In genomic region chr10:41004044-41004689, GRCm38 (mm10) we compare ENCODE assay signal across 8 mouse cellular contexts.
A peak's percentile ranks its signal among the peaks of the same experiment; 100 is the strongest.
DNase-seq lines count a peak whose midpoint lies in the region; ATAC-seq lines count a peak whose summit lies in the region.

No protein-coding gene starts in this region.

- H3K4me2 ChIP-seq in forebrain, embryonic 12.5 days, result no peak overlapping the region
- H3K4me2 ChIP-seq in liver, embryonic 15.5 days, result no peak overlapping the region

- H3K4me3 ChIP-seq in forebrain, embryonic 12.5 days (replicated peaks), result no peak overlapping the region
- no peak overlapping the region for H3K4me3 ChIP-seq in liver, embryonic 15.5 days (replicated peaks)

- no peaks in the 10 kb centered on the region for H3K27me3 ChIP-seq in forebrain, embryonic 12.5 days
- no peaks in the 10 kb centered on the region for H3K27me3 ChIP-seq in liver, embryonic 15.5 days

- intact Hi-C loops in heart, postnatal 36 days (cut with DNase I), result loop anchor here (2.0 to 10.0 kb wide), 5 partner anchors 263 to 501 kb away; no protein-coding TSS in a partner anchor

- no peaks in the 10 kb centered on the region for H3K9me3 ChIP-seq in forebrain, embryonic 12.5 days
- H3K9me3 ChIP-seq in liver, embryonic 15.5 days (replicated peaks), result no peaks in the 10 kb centered on the region

- DNase-seq in ES-CJ7 (ENCODE audit: low read depth, low spot score), result peak; percentile 93
- peak; percentile 88 for DNase-seq in c-Kit-positive CD71-positive TER-119-positive erythroid progenitor cells, embryonic 14.5 days (ENCODE audit: low spot score)
- DNase-seq in heart, postnatal 36 days, result peak; percentile 62 to 69
- peak; percentile 57 for DNase-seq in large intestine, adult 2 months (ENCODE audit: low read depth, low spot score)
- peak; percentile 48 for DNase-seq in ovary, adult 18-20 months (ENCODE audit: low spot score)
- DNase-seq in thymus, postnatal 0 days (ENCODE audit: low spot score), result peak; percentile 43

- H3K4me1 ChIP-seq in forebrain, embryonic 12.5 days, result 0 out of 2 replicates have a peak, but pooled peaks cover 5% of the 10 kb centered on the region
- H3K4me1 ChIP-seq in liver, embryonic 15.5 days (replicated peaks), result peaks cover 39% of the 10 kb centered on the region

- WGBS in forebrain, embryonic 12.5 days, result 29% methylated on average over 7 of the region's 7 CpGs
- 30% methylated on average over 7 of the region's 7 CpGs for WGBS in large intestine, adult 2 months
- WGBS in liver, embryonic 15.5 days (ENCODE audit: insufficient replicate concordance), result 31% methylated on average over 7 of the region's 7 CpGs

- ATAC-seq in forebrain, embryonic 12.5 days (ENCODE audit: low FRiP score), result peak; percentile 91
- peak; percentile 35; the same call in 1 of the 2 replicates for ATAC-seq in liver, embryonic 15.5 days (ENCODE audit: insufficient read depth)

- H3K36me3 ChIP-seq in forebrain, embryonic 12.5 days (replicated peaks), result no peaks in the 10 kb centered on the region
- no peaks in the 10 kb centered on the region for H3K36me3 ChIP-seq in liver, embryonic 15.5 days (replicated peaks)

- no peak overlapping the region for H3K27ac ChIP-seq in forebrain, embryonic 12.5 days
- no peak overlapping the region for H3K27ac ChIP-seq in liver, embryonic 15.5 days (replicated peaks)

- H3K9ac ChIP-seq in forebrain, embryonic 12.5 days, result no peak overlapping the region
- no peak overlapping the region for H3K9ac ChIP-seq in liver, embryonic 15.5 days

Comparison
In these comparisons a context has a peak if more than half of its experiments do, and no peak if none do; other contexts are left out.
1. DNase-seq: peak in every context shown above with its lines; median percentile 93 in ES-CJ7; 88 in c-Kit-positive CD71-positive TER-119-positive erythroid progenitor cells, embryonic 14.5 days; 66 in heart, postnatal 36 days; 57 in large intestine, adult 2 months; 48 in ovary, adult 18-20 months; 43 in thymus, postnatal 0 days.